Mouse (Mus musculus) limb, embryonic 11.5 days (tissue): ENCODE measurements around the gene Aco2. TPM values are rescaled to one million over a fixed set of nuclear protein-coding genes. Genes with fewer than 3 reads are reported as not detected.

Experiments
- ATAC-seq: fragments of 200-750 bp; cut with Nextera tagmentation; 2 replicates; pipeline ENCODE4 v1.8.0; 2017; ENCODE audit warnings: low read depth; ENCODE audit not compliant: insufficient number of reproducible peaks, low FRiP score, low TSS enrichment
- DNase-seq: peaks from one replicate; pipeline ENCODE4 v3.0.0-alpha.2; 2015; ENCODE audit warnings: low spot score
- H3K27ac ChIP-seq: fragments of 300-500 bp; sonication (generic); replicated peaks from 2 replicates; pipeline ENCODE4 v1.5.1; 2014; ENCODE audit warnings: low read depth, mild to moderate bottlenecking, low read length
- H3K27me3 ChIP-seq: fragments of 300-500 bp; sonication (generic); 2 replicates; pipeline ENCODE4 v1.6.1; 2014; ENCODE audit warnings: mild to moderate bottlenecking, low read length, mixed read lengths; ENCODE audit not compliant: control insufficient read depth, insufficient read depth
- H3K36me3 ChIP-seq: fragments of 300-500 bp; sonication (generic); 2 replicates; pipeline ENCODE4 v1.6.1; 2014; ENCODE audit warnings: mild to moderate bottlenecking, low read length, moderate library complexity, mixed read lengths; ENCODE audit not compliant: control insufficient read depth, insufficient read depth
- H3K4me1 ChIP-seq: fragments of 300-500 bp; sonication (generic); 2 replicates; pipeline ENCODE4 v1.6.1; 2014; ENCODE audit warnings: low read length, mixed read lengths; ENCODE audit not compliant: control insufficient read depth, insufficient read depth
- H3K4me2 ChIP-seq: fragments of 300-500 bp; sonication (generic); 2 replicates; pipeline ENCODE4 v1.6.1; 2014; ENCODE audit warnings: low read depth, mild to moderate bottlenecking, moderate library complexity; ENCODE audit not compliant: severe bottlenecking
- H3K4me3 ChIP-seq: fragments of 300-500 bp; sonication (generic); 2 replicates; pipeline ENCODE4 v1.5.1; 2014; ENCODE audit warnings: low read depth, low read length
- H3K9ac ChIP-seq: fragments of 300-500 bp; sonication (generic); 2 replicates; pipeline ENCODE4 v1.6.1; 2014; ENCODE audit warnings: mild to moderate bottlenecking, low read length
- H3K9me3 ChIP-seq: fragments of 300-500 bp; sonication (generic); 2 replicates; pipeline ENCODE4 v1.6.1; 2016; ENCODE audit warnings: low read length; ENCODE audit not compliant: control insufficient read depth
- WGBS: fragments of 180-500 bp; shearing (Covaris S2); extraction: QIAGEN DNeasy Blood & Tissue Kit; methylation state at CpG from one replicate; pipeline ENCODE4 v1.1.7; 2014; 5-methylcytosine and 5-hydroxymethylcytosine counted together
- polyA plus RNA-seq: library from polyadenylated mRNA; unstranded; fragments of >200 nt; fragmentation: Nextera tagmentation; extraction: Ambion mirVana; gene quantifications from 2 replicates; pipeline ENCODE4 v1.2.1, GENCODE M21; 2014

Gene Aco2
- polyA plus RNA-seq, 1 experiment from 2014 or later, result 162 TPM

GRCm38 (mm10) chr15:81840306-81840705 lies 31.8 kb upstream of the Aco2 start:
- Histone ChIP-seq H3K27ac (no peak overlapping the region), H3K4me1 (peaks cover 13% of the 10 kb centered on the region), H3K9ac (no peak overlapping the region), H3K27me3 (no peaks in the 10 kb centered on the region), H3K36me3 (no peaks in the 10 kb centered on the region), H3K4me2 (no peak overlapping the region), H3K9me3 (no peaks in the 10 kb centered on the region), H3K4me3 (no peak overlapping the region)
- 86% methylated on average over 7 of the region's 7 CpGs for WGBS
- DNase-seq (no peak), ATAC-seq (no peak)

GRCm38 (mm10) chr15:81842275-81842674 lies 29.8 kb upstream of the Aco2 start:
- WGBS, result 84% methylated on average over 7 of the region's 7 CpGs

GRCm38 (mm10) chr15:81845033-81845625 lies 27.0 kb upstream of the Aco2 start:
- Histone ChIP-seq H3K9ac (no peak overlapping the region), H3K9me3 (no peaks in the 10 kb centered on the region), H3K4me2 (no peak overlapping the region), H3K27me3 (no peaks in the 10 kb centered on the region), H3K4me1 (no peaks in the 10 kb centered on the region), H3K27ac (no peak overlapping the region), H3K36me3 (peaks cover 7% of the 10 kb centered on the region; the same call in 1 of the 2 replicates), H3K4me3 (no peak overlapping the region)
- 86% methylated on average over 5 of the region's 5 CpGs for WGBS
- no peak for ATAC-seq
- no peak for DNase-seq

More at GRCm38 (mm10) chr15:81842275-81842674, 29.8 kb upstream of the Aco2 start:
- H3K27ac ChIP-seq, result no peak overlapping the region
- no peak overlapping the region for H3K9ac ChIP-seq
- H3K4me1 ChIP-seq, result no peaks in the 10 kb centered on the region
- DNase-seq (no peak), ATAC-seq (no peak)
- H3K9me3 ChIP-seq, result no peaks in the 10 kb centered on the region
- H3K4me2 ChIP-seq, result no peak overlapping the region
- H3K36me3 ChIP-seq, result no peaks in the 10 kb centered on the region
- H3K27me3 ChIP-seq, result no peaks in the 10 kb centered on the region
- H3K4me3 ChIP-seq, result no peak overlapping the region

GRCm38 (mm10) chr15:81845724-81846123 lies 26.4 kb upstream of the Aco2 start:
- 35% methylated on average over 4 of the region's 4 CpGs for WGBS
- Histone ChIP-seq H3K36me3 (peaks cover 10% of the 10 kb centered on the region; the same call in 1 of the 2 replicates), H3K4me1 (no peaks in the 10 kb centered on the region), H3K27ac (no peak overlapping the region), H3K9me3 (no peaks in the 10 kb centered on the region), H3K9ac (no peak overlapping the region), H3K27me3 (no peaks in the 10 kb centered on the region), H3K4me2 (no peak overlapping the region), H3K4me3 (no peak overlapping the region)
- ATAC-seq, result no peak
- DNase-seq, result no peak

GRCm38 (mm10) chr15:81846755-81847154 lies 25.4 kb upstream of the Aco2 start:
- ATAC-seq (no peak), DNase-seq (no peak)
- Histone ChIP-seq H3K4me1 (no peaks in the 10 kb centered on the region), H3K27ac (no peak overlapping the region), H3K4me2 (no peak overlapping the region), H3K9me3 (no peaks in the 10 kb centered on the region), H3K27me3 (no peaks in the 10 kb centered on the region), H3K36me3 (peaks cover 17% of the 10 kb centered on the region; the same call in 1 of the 2 replicates), H3K9ac (no peak overlapping the region), H3K4me3 (no peak overlapping the region)
- 91% methylated on average over 9 of the region's 9 CpGs for WGBS

- H3K27ac ChIP-seq, result no peak overlapping the region
- H3K9me3 ChIP-seq, result no peaks in the 10 kb centered on the region
- no peaks in the 10 kb centered on the region for H3K27me3 ChIP-seq
- H3K36me3 ChIP-seq, result peaks cover 17% of the 10 kb centered on the region; the same call in 1 of the 2 replicates
- ATAC-seq, result no peak
- WGBS, result 92% methylated on average over 4 of the region's 4 CpGs
- no peak for DNase-seq
- no peak overlapping the region for H3K9ac ChIP-seq
- no peak overlapping the region for H3K4me3 ChIP-seq
- no peak overlapping the region for H3K4me2 ChIP-seq
- no peaks in the 10 kb centered on the region for H3K4me1 ChIP-seq
These were observed 24.9 kb upstream of the Aco2 start for GRCm38 (mm10) chr15:81847161-81847560.

- H3K4me2 ChIP-seq, result no peak overlapping the region
- H3K4me1 ChIP-seq, result no peaks in the 10 kb centered on the region
- no peak for ATAC-seq
- H3K9me3 ChIP-seq, result no peaks in the 10 kb centered on the region
- no peaks in the 10 kb centered on the region for H3K27me3 ChIP-seq
- no peak overlapping the region for H3K9ac ChIP-seq
- WGBS, result 93% methylated on average over 5 of the region's 5 CpGs
- H3K36me3 ChIP-seq, result peaks cover 17% of the 10 kb centered on the region; the same call in 1 of the 2 replicates
- no peak overlapping the region for H3K27ac ChIP-seq
- H3K4me3 ChIP-seq, result no peak overlapping the region
- DNase-seq, result no peak
These were observed 24.2 kb upstream of the Aco2 start for GRCm38 (mm10) chr15:81847861-81848260.

- peaks cover 17% of the 10 kb centered on the region; the same call in 1 of the 2 replicates for H3K36me3 ChIP-seq
- DNase-seq, result peak; percentile 55
These were observed 23.8 kb upstream of the Aco2 start for GRCm38 (mm10) chr15:81848301-81848700.

GRCm38 (mm10) chr15:81849104-81849503 lies 23.0 kb upstream of the Aco2 start:
- H3K4me3 ChIP-seq, result no peak overlapping the region
- H3K27me3 ChIP-seq, result no peaks in the 10 kb centered on the region
- no peaks in the 10 kb centered on the region for H3K4me1 ChIP-seq
- peaks cover 17% of the 10 kb centered on the region; the same call in 1 of the 2 replicates for H3K36me3 ChIP-seq
- H3K9me3 ChIP-seq, result no peaks in the 10 kb centered on the region
- H3K4me2 ChIP-seq, result no peak overlapping the region
- ATAC-seq (no peak), DNase-seq (no peak)
- whole genome bisulfite sequencing, result 84% methylated on average over 9 of the region's 9 CpGs
- no peak overlapping the region for H3K27ac ChIP-seq
- no peak overlapping the region for H3K9ac ChIP-seq

More at GRCm38 (mm10) chr15:81848301-81848700, 23.8 kb upstream of the Aco2 start:
- no peak overlapping the region for H3K27ac ChIP-seq
- H3K27me3 ChIP-seq, result no peaks in the 10 kb centered on the region
- H3K4me3 ChIP-seq, result no peak overlapping the region
- H3K4me2 ChIP-seq, result no peak overlapping the region
- 61% methylated on average over 7 of the region's 7 CpGs for WGBS
- no peaks in the 10 kb centered on the region for H3K4me1 ChIP-seq
- no peak for ATAC-seq
- no peaks in the 10 kb centered on the region for H3K9me3 ChIP-seq
- no peak overlapping the region for H3K9ac ChIP-seq
